Mouse (Mus musculus): ENCODE measurements around the gene Gm42417.

- TF ChIP-seq CTCF (IDR thresholded peaks at IDR 0.05; ENCODE audit: borderline replicate concordance, control insufficient read depth, extremely low read depth, insufficient read depth, low read length, poor library complexity): no peak
- TF ChIP-seq POLR2A (IDR thresholded peaks at IDR 0.05; ENCODE audit: control insufficient read depth, extremely low read depth, insufficient read depth, low read length, poor library complexity): no peak
Observed at GRCm38 (mm10) chr1:36550075-36550863, 11.0 kb upstream of the Gm42417 start.
